Mouse (Mus musculus): ENCODE data around the gene Cyth3.

Cyth3 gene

GRCm38 (mm10) chr5:143665561-143665960 lies 43.3 kb downstream of the Cyth3 start:
- no peak for DNase-seq (ENCODE audit: low read depth, low spot score)

DNA sequence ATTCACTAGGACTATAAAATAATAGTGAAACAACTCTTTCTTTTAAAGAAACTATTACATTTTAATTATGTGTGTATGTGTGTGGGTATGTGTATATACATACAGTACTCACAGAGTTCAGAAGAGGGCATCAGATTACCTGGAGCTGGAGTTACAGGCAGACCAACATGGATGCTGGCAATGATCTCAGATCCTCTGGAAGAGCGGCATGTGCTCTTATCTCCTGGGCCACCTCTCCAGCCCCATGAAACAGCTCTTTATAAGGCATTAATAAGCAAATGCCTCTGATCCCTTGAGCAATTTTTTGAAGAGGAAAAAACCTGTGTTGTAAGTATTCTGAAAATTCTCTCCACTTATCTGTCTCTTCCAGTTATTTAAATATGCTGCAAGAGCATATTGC lies 43.8 kb downstream of the Cyth3 start:
- no peak for DNase-seq (ENCODE audit: low read depth, low spot score)

DNA sequence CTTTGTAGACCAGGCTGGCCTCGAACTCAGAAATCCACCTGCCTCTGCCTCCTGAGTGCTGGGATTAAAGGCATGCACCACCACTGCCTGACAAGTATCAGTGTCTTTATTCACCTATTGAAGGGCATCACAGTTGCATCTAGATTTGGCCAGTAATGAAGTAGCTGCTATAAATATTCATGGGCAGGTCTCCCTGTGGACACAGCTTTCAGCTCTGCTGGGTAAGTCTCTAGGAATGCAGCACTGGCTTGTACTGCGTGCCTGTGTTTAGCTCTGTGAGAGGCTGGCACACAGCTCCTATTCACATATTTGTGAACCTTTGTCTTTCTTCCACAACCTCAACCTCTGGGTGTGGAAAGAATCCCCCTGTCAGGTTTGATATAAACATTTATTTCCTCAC lies 46.6 kb downstream of the Cyth3 start:
- no peak for DNase-seq (ENCODE audit: low read depth, low spot score)

GRCm38 (mm10) chr5:143669393-143669792 lies 47.1 kb downstream of the Cyth3 start:
- no peak for DNase-seq (ENCODE audit: low read depth, low spot score)

- DNase-seq (ENCODE audit: low read depth, low spot score), result peak; percentile 23
These were observed 47.6 kb downstream of the Cyth3 start for GRCm38 (mm10) chr5:143669839-143670238.

DNA sequence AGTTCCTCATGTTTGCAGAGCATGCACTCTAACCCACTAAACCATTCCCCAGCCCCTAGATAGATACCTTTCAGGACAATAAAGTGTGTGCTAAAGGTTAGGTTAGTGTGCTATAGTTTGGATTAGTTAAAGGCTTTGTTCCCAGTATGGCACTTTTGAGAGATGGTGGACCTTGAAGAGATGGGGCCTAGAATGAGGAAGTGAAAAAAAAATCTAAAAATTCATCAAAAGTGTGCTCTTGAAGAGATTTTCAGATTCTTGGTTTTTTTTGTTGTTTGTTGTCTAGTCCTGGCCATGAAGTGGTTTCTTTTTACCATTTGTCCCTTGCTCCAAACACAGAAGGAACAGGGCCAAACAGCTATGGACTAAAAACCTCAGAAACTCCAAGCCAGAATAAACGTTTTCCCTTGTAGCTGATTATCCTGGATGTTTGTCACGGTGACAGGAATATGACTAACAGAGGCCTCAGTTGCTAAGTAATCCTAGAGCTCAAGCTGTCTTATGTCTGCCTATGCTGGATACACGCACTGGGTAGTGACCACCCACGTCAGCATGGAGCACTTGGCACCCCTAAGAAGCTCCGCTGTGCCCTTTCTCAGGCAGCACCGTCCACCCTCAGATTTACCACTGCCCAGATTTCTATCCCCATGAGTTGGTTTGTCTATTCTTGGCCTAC lies 48.6 kb downstream of the Cyth3 start:
- no peak for DNase-seq (ENCODE audit: low read depth, low spot score)

DNA sequence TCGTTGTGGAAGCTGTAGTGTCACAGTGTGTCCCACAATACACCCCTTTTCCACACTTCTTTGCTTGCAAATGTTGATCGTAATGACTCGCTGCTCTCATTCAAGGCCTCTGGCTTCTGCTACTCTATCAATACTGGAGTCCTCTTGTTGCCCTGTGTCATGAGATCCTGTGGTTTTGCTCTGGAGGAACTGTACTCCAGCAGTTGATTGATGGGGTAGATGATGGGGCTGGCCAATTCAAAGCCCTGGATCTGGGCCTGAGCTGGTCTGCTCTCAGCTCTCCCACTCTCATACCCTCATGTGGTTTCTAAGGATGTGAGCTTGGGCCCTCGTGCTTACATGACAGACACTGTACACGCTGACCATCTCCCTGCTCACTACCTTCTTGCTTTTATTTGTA lies 52.3 kb downstream of the Cyth3 start:
- DNase-seq (ENCODE audit: low read depth, low spot score), result no peak

- DNase-seq (ENCODE audit: low read depth, low spot score), result no peak
These were observed 54.2 kb downstream of the Cyth3 start for GRCm38 (mm10) chr5:143676218-143676985.

DNA sequence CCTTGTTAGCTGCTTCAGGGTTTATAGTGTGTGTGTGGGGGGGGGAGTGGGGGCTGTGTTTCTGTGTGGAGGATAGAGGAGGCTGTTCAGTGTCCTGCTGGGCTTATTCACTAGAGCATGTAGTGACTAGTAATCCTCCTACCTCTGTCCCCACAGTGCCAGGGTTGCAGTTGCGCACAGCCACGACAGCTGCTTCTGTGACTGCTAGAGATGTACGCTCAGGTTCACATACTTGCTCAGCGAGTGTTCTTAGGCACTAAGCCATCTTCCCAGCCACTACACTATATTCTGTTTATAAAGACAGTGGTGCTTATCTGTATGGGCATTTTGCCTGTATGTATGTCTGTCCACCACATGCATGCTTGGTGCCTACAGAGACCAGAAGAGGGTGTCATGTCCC lies 55.1 kb downstream of the Cyth3 start:
- DNase-seq (ENCODE audit: low read depth, low spot score), result no peak

- no peak for DNase-seq (ENCODE audit: low read depth, low spot score)
These were observed 56.5 kb downstream of the Cyth3 start for GRCm38 (mm10) chr5:143678634-143679271.

DNA sequence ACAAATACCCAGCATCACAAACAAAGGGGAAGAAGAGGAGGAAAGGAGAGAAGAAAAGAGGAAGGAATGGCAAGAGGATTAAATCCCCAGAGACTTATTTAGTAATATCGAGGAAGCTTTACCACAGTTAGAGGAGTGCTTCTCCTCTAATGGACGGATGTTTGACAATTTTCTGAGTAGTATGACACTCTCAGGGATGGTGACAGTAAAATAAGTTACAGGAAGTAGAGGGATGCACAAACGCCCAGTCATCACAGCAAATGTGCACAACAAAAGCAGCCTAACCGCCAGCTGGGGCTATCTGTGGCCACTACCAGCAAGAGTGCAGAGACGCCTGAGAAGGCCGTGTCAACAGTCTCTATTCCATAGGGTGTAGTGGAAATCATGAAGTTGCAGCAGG lies 57.4 kb downstream of the Cyth3 start:
- no peak for DNase-seq (ENCODE audit: low read depth, low spot score)

DNA sequence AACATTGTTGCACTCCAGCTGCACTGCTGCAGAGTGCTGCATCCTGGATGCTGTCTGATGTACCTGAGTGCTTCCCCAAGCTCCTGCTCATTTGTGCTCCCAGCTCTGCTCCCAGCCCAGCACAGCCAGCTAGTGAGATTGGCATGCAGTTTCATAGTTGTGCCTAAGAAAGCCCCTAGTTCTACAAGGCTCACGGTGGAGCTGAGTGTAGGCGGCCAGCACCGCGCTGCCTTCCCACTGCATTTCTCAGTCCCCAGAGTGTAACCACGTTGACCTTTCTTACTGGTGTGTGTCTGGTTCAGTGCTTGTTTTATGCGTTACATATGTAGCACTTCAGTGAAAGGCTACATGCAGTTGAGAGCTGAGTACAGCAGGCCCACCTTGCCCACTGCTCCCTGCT lies 61.4 kb downstream of the Cyth3 start:
- peak; percentile 30 for DNase-seq (ENCODE audit: low read depth, low spot score)

DNA sequence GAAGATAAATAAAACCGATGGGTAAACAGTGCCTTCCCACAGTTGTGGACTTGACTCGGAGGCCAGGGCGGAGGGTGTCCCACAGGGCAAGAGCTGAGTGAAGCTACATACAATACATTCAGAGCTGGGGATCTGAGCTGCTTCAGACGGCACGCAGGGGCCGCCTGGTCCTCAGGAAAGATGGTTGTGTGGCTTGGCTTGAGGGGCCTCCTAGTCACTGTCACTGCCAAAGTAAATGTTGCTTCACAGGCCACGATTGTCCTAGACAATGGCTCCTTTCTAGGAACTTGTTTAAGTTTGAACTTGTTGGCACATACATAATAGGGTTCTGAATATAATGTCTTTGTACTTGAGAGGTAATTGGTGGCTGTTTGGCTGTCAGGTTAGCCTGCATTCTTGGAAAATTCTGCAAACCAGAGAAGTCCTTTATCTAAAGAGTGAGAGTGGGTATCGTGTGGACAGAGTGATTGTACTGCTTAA lies 62.7 kb downstream of the Cyth3 start:
- no peak for DNase-seq (ENCODE audit: low read depth, low spot score)

GRCm38 (mm10) chr5:143686456-143686855 lies 64.2 kb downstream of the Cyth3 start:
- no peak for DNase-seq (ENCODE audit: low read depth, low spot score)

DNA sequence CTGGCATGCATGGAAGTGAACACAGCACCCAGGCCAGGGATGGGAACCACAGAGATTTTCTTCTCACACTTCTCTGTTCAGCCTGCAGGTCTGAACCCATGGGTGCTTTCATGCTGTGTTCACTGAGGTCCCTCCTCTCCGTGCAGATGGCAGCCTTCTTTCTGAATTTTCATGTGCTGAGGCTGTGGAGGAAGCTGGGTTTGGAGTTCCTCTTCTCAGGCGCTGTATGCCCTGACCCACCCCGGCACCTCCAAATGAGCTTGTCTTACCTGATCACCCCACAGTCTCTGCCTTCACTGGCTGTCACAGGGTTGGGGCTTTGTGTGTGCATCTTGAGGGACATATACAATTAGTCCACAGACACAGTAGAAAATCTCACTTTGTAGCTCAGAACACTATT lies 65.3 kb downstream of the Cyth3 start:
- DNase-seq (ENCODE audit: low read depth, low spot score), result no peak

DNA sequence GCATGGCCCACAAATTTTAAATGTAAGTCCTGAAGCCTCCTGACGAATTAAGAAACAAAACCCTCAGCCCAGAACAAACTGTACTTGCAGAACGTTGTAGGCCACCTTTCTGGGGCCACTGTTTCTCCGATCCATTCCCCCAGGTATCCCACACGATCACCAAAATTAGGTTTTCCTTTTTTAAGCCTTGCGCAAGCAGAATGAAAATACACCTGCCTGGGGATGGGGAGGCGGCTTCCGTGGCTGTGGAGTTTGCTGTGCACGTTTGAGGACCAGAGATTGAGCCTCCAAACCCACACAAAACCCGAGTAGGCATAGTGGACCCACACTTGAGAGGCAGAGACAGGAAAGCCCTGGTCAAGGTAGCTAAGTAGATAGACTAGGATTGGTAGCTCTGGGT lies 68.1 kb downstream of the Cyth3 start:
- DNase-seq (ENCODE audit: low read depth, low spot score), result no peak

DNA sequence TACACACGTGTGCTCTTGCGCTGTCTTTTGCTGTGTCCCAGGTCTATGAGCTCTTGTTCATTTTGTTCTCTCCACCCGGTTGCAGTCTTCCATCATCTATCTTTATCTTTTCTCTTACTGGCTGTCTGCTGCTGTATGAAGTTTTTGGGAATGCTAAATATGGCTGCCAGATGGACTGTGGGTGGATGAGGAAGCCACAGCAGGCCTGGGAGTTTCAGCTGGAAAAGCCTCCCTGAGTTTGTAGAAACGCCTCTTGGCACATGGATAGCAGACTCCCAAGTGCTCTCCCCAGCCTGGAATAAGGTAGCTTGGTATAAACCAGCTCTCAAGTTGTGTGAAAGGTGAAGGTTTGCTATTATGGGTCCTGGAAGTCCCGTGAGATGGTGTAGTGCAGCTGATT lies 68.7 kb downstream of the Cyth3 start:
- DNase-seq (ENCODE audit: low read depth, low spot score), result no peak

DNA sequence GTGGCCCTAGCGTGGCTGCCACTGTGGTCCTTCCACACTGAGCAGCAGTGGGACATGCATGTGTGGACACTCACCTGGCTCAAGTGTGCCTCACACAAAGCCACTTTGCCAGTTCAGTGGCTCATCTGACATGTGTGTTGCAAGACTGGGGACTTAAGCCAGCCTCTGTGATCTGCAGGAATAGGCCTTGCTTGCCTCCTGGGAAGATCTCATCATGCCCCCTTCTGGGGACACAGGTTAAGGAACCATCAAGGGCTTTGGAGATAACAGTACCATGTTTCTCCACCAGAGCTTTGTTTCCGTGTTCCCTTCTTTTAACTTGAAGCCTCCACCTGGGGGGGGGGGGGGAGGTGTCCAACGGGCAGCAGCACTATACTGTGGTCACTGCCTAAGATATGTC lies 74.1 kb downstream of the Cyth3 start:
- DNase-seq (ENCODE audit: low read depth, low spot score), result peak; percentile 47

GRCm38 (mm10) chr5:143698454-143698853 lies 76.2 kb downstream of the Cyth3 start:
- no peak for DNase-seq (ENCODE audit: low read depth, low spot score)

DNA sequence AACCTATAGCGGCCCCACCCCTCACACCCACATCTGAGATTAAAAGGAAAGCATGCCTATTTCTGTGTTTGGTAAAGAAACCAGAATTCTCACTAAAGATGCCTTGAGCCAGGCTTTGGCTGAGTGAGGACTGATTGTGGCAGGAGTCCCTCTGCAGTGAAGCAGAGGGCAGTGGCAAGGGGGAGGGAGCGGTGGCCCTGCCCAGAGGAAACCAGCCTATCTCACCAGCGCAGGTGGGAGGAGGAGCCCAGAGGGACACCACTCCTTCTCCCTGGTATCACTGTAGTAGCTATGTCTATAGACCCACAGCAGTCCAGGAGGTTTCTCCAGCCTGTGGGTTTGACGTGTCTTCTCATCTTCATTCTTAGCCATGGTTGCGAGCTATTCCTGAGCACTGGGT lies 78.0 kb downstream of the Cyth3 start:
- no peak for DNase-seq (ENCODE audit: low read depth, low spot score)

DNA sequence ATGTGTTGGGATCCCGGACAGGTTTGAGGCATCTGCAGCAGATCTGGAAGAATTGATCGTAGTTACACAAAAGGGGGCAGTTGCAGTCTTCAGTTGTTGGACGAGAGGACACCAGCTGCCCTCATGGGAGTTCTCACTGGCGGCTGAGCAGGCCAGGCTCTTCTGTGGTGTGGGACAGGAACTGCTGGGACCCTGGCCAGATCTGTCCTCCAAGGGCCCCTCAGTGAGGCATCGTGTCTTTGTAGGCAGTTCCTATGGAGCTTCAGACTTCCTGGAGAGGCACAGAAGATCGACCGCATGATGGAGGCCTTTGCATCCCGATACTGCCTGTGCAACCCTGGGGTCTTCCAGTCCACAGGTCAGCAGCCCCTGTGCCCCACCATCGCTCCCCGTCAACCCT lies 78.8 kb downstream of the Cyth3 start:
- DNase-seq (ENCODE audit: low read depth, low spot score), result no peak

DNA sequence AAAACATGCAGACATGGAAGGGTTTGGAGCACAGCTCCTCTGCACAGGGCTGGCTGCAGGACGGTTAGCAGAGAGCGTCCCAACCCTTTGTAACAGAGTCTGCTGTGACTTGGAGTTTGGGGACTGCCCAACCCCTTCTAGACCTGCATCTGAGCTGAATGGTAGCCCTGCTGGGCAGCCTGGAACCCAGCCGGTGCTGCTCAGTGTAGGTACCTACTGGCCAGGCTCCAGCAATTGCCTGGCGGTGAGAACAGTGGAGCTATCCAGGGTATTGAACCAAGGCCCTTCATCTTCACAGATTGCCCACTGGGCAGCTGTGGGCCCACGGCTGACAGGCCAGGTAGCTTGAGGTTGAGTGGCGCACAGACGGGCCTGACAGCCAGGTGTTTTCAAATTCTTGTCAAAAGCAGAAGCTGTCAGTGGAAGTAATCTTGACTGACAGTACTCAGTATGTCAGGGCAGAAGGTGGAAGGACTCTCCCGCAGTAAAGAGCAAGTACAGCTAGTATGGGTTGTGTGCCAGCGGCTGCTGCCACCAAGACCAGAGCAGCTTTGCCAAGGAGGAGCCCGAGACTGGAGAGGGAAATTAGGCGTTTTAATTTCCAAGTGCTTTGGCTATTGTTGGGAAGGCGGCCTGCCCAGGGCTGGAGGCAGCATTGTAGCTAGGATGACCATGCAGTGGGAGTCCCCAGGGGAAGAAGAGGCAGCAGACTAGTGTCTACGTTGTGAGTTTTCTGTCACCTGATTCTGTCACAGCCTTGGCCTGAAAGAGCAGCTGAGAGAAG lies 82.8 kb downstream of the Cyth3 start:
- no peak for DNase-seq (ENCODE audit: low read depth, low spot score)

All from CD4-positive helper T cell, adult 2 months (primary cell).